Mouse (Mus musculus): ENCODE measurements at regions not wholly inside any gene's neighbourhood (a gene's known extent, or its start where the extent isn't known, plus 50 kb on each side); places are given as distances from the start of the nearest gene placed in this dataset.

DNA sequence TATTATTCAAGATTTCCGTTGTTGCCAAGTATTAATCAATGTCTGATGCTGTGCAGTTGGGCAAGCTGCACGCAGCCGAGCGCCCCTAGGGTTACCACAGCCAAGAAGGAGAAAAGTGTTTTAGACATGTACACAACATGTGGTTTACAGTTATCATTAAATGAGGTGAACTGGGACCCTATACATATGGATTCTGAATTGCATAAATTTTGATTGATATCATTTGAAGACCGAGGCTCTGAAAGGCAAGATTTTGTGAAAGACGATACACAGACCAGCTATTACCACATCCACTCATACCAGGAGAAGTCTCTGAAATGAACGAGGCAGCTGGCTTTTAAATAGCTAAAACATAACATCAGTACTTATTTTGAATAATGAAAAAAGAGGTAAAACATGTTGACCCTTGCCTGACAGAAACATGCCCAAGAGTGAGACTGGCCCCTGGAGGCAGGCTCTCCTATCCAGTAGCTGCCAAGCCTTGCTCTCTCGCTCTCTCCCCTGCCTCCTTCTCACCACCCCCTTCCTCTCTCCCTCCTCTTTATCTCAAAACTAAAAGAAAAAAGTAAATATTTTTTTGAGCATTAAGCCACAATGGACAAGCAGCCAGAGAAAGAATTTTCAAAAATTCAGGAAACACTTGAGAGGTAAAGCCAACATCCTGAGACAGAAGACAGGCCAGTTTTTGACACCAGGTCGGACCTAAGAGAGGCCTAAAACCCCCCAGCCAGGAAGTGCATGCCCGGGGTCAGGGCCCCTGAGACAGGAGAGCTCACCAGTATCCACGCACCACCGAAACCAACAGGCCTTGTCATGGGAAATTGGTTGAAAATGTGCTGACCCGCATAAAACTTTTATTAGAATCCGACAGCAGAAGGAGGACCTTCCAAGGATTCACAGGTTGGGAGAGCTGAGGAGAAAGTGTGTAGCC, 342.9 kb upstream of the Mki67 start:
- no peaks in the 10 kb centered on the region for H3K79me2 ChIP-seq (ENCODE audit: control insufficient read depth, insufficient read depth, low read length, poor library complexity)
- H3K4me1 ChIP-seq (ENCODE audit: control insufficient read depth in 1 of 2, insufficient read depth in 2 of 2, low read length in 2 of 2): no peaks in the 10 kb centered on the region
- no peak overlapping the region for H3K4me3 ChIP-seq (ENCODE audit: control insufficient read depth in 1 of 2, insufficient read depth in 1 of 2, low read depth in 2 of 2, low read length in 2 of 2)
- H3K9ac ChIP-seq (ENCODE audit: control insufficient read depth, low read depth, low read length, poor library complexity, severe bottlenecking): no peak overlapping the region
- no peak for DNase-seq (ENCODE audit: low read depth, low spot score)
- no peaks in the 10 kb centered on the region for H3K9me3 ChIP-seq (replicated peaks; ENCODE audit: insufficient read depth, low read length)
- H3K27me3 ChIP-seq (ENCODE audit: control insufficient read depth in 1 of 2, insufficient read depth in 2 of 2, low read length in 2 of 2): no peaks in the 10 kb centered on the region
- H3K27ac ChIP-seq (ENCODE audit: control insufficient read depth, low read depth, low read length): no peak overlapping the region
- H3K36me3 ChIP-seq (ENCODE audit: control insufficient read depth in 1 of 2, insufficient read depth in 2 of 2, low read length in 2 of 2): no peaks in the 10 kb centered on the region
- TF ChIP-seq RCOR1 (IDR thresholded peaks at IDR 0.05; ENCODE audit: low read depth, low read length) (no peak), KAT2A (conservative IDR thresholded peaks at IDR 0.05; ENCODE audit: low read depth, low read length) (no peak), ZC3H11A (IDR thresholded peaks at IDR 0.05; ENCODE audit: low read depth, low read length) (no peak), MYB (IDR thresholded peaks at IDR 0.05; ENCODE audit: low read depth, low read length) (no peak), HCFC1 (IDR thresholded peaks at IDR 0.05; ENCODE audit: low read depth, low read length) (no peak), CTCF (IDR thresholded peaks at IDR 0.05 in 2 of 3, conservative IDR thresholded peaks at IDR 0.05 in 1 of 3; ENCODE audit: control insufficient read depth in 1 of 3, insufficient read depth in 1 of 3, low read depth in 2 of 3, low read length in 3 of 3, poor library complexity in 1 of 3, severe bottlenecking in 1 of 3) (no peak), MEF2A (IDR thresholded peaks at IDR 0.05; ENCODE audit: extremely low read depth, insufficient replicate concordance, low read depth, low read length, poor library complexity, severe bottlenecking) (no peak), USF2 (IDR thresholded peaks at IDR 0.05; ENCODE audit: borderline replicate concordance in 1 of 2, insufficient read depth in 1 of 2, low read depth in 1 of 2, low read length in 2 of 2) (no peak), NRF1 (IDR thresholded peaks at IDR 0.05; ENCODE audit: insufficient read depth, low read depth, low read length, poor library complexity, severe bottlenecking) (no peak), MAX (IDR thresholded peaks at IDR 0.05; ENCODE audit: low read length) (no peak), MAZ (IDR thresholded peaks at IDR 0.05; ENCODE audit: low read depth, low read length) (no peak), SIN3A (IDR thresholded peaks at IDR 0.05; ENCODE audit: low read length) (no peak), ELF1 (IDR thresholded peaks at IDR 0.05; ENCODE audit: low read depth, low read length) (no peak), POLR2A (IDR thresholded peaks at IDR 0.05; ENCODE audit: control insufficient read depth in 1 of 2, insufficient read depth in 1 of 2, low read depth in 1 of 2, low read length in 2 of 2, poor library complexity in 1 of 2) (no peak), CHD2 (IDR thresholded peaks at IDR 0.05; ENCODE audit: low read length) (no peak), EP300 (IDR thresholded peaks at IDR 0.05; ENCODE audit: low read depth in 1 of 2, low read length in 2 of 2) (no peak), E2F4 (IDR thresholded peaks at IDR 0.05; ENCODE audit: borderline replicate concordance, low read depth, low read length) (no peak), ETS1 (IDR thresholded peaks at IDR 0.05; ENCODE audit: low read depth, low read length) (no peak), MAFK (IDR thresholded peaks at IDR 0.05; ENCODE audit: borderline replicate concordance, low read depth, low read length) (no peak)

DNA sequence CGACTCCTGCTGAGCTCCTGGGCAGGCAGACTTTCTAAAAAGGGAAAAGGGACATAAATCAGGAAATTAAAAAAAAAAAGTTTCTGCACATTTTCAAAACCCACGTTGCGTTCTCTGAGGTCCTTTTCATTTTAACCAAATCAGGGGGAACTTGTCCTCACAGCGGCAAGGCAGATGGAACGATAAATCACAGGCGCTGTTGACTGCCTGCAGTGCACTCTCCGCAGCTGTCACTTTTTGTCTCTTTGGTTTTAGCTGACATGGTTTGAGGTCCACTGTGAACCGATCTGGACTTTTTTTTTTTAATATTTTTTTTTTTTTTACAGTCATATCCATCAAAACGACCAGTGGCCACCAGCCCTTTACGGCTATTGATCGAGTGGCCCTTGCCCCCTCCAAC, 343.7 kb upstream of the Mki67 start:
- Histone ChIP-seq H3K27ac (ENCODE audit: control insufficient read depth, low read depth, low read length) (no peak overlapping the region), H3K4me1 (ENCODE audit: control insufficient read depth in 1 of 2, insufficient read depth in 2 of 2, low read length in 2 of 2) (no peaks in the 10 kb centered on the region), H3K4me3 (ENCODE audit: control insufficient read depth in 1 of 2, insufficient read depth in 1 of 2, low read depth in 2 of 2, low read length in 2 of 2) (no peak overlapping the region), H3K9ac (ENCODE audit: control insufficient read depth, low read depth, low read length, poor library complexity, severe bottlenecking) (no peak overlapping the region), H3K79me2 (ENCODE audit: control insufficient read depth, insufficient read depth, low read length, poor library complexity) (no peaks in the 10 kb centered on the region), H3K9me3 (replicated peaks; ENCODE audit: insufficient read depth, low read length) (no peaks in the 10 kb centered on the region), H3K36me3 (ENCODE audit: control insufficient read depth in 1 of 2, insufficient read depth in 2 of 2, low read length in 2 of 2) (no peaks in the 10 kb centered on the region), H3K27me3 (ENCODE audit: control insufficient read depth in 1 of 2, insufficient read depth in 2 of 2, low read length in 2 of 2) (no peaks in the 10 kb centered on the region)
- no peak for DNase-seq (ENCODE audit: low read depth, low spot score)
- TF ChIP-seq POLR2AphosphoS5 (IDR thresholded peaks at IDR 0.05; ENCODE audit: borderline replicate concordance, low read depth, low read length) (no peak), BHLHE40 (IDR thresholded peaks at IDR 0.05; ENCODE audit: borderline replicate concordance, low read depth, low read length) (no peak), MAZ (IDR thresholded peaks at IDR 0.05; ENCODE audit: low read depth, low read length) (no peak), NELFE (IDR thresholded peaks at IDR 0.05; ENCODE audit: low read depth, low read length) (no peak)

Measured in MEL (cell line).